Mouse (Mus musculus) kidney, adult 2 months (tissue): Measurements from ENCODE around the gene Colgalt1. TPM values are rescaled to one million over a fixed set of nuclear protein-coding genes. Genes with fewer than 3 reads are reported as not detected.
A peak's percentile ranks its signal among the peaks of the same experiment; 100 is the strongest.

Source experiments
- DNase-seq: peaks from one replicate; pipeline ENCODE4 v3.0.0; 2021
- H3K27ac ChIP-seq: fragments of 200-500 bp; 2 replicates; pipeline ENCODE4 v1.5.1; 2012; ENCODE audit warnings: low read depth, low read length, control low read depth, inconsistent platforms; ENCODE audit not compliant: insufficient read depth
- H3K27me3 ChIP-seq: fragments of 200-500 bp; replicated peaks from 2 replicates; pipeline ENCODE4 v1.6.1; 2012; ENCODE audit warnings: mild to moderate bottlenecking, moderate library complexity, low read length, inconsistent platforms; ENCODE audit not compliant: control insufficient read depth, insufficient read depth
- H3K36me3 ChIP-seq: fragments of 200-500 bp; 2 replicates; pipeline ENCODE4 v1.6.1; 2012; ENCODE audit warnings: mild to moderate bottlenecking, moderate library complexity, low read length, inconsistent platforms; ENCODE audit not compliant: control insufficient read depth, insufficient read depth
- H3K4me1 ChIP-seq: fragments of 200-500 bp; 2 replicates; pipeline ENCODE4 v1.6.1; 2011; ENCODE audit warnings: low read length; ENCODE audit not compliant: control insufficient read depth, insufficient read depth
- H3K4me3 ChIP-seq: fragments of 200-500 bp; 2 replicates; pipeline ENCODE4 v1.5.1; 2011; ENCODE audit warnings: mild to moderate bottlenecking, low read depth, low read length, control low read depth; ENCODE audit not compliant: insufficient read depth
- CTCF ChIP-seq: fragments of 200-500 bp; conservative IDR thresholded peaks from 2 replicates; pipeline ENCODE4 v1.5.1; 2011; ENCODE audit warnings: low read depth, mild to moderate bottlenecking, control low read depth, low read length, moderate library complexity, mixed read lengths; ENCODE audit not compliant: insufficient read depth, insufficient read length
- POLR2A ChIP-seq: fragments of 200-500 bp; IDR thresholded peaks from one replicate; pipeline ENCODE4 v1.6.1; 2011; ENCODE audit warnings: low read depth, low read length, control low read depth
- WGBS: fragments of 180-500 bp; shearing (Covaris S2); methylation state at CpG from one replicate; pipeline ENCODE4 v1.1.7; 2018; 5-methylcytosine and 5-hydroxymethylcytosine counted together
- polyA plus RNA-seq: library from polyadenylated mRNA; depleted of rRNA; stranded (reverse); fragments of >200 nt; gene quantifications from 2 replicates; pipeline ENCODE4 v1.2.3, GENCODE M21; 2012; rRNA removed

Colgalt1 gene
- polyA plus RNA-seq, 1 experiment, result 62.2 TPM

GRCm38 (mm10) chr8:71670621-71671548, 60.1 kb downstream of the Colgalt1 start:
- Histone ChIP-seq H3K27me3 (no peaks in the 10 kb centered on the region), H3K4me1 (peaks cover 4% of the 10 kb centered on the region; the same call in 1 of the 2 replicates), H3K4me3 (peak overlapping the region; percentile 70), H3K27ac (no peak overlapping the region), H3K36me3 (no peaks in the 10 kb centered on the region)
- DNase-seq, result peak; percentile 53
- TF ChIP-seq POLR2A (no peak), CTCF (no peak)
- under 1% methylated on average over 63 of the region's 64 CpGs for WGBS

GRCm38 (mm10) chr8:71671549-71671965, 60.8 kb downstream of the Colgalt1 start, which contains the start of gene Unc13a:
Unc13a (minus strand) TSS chr8:71671757.
- TF ChIP-seq CTCF (no peak), POLR2A (no peak)
- no peaks in the 10 kb centered on the region for H3K27me3 ChIP-seq
- peak within 1 kb of the TSS; percentile 70 for H3K4me3 ChIP-seq
- H3K4me1 ChIP-seq, result peaks cover 5% of the 10 kb centered on the region; the same call in 1 of the 2 replicates
- peak within 1 kb of the TSS; percentile 48; the same call in 1 of the 2 replicates for H3K27ac ChIP-seq
- no peaks in the 10 kb centered on the region for H3K36me3 ChIP-seq
- WGBS, result under 1% methylated on average over 42 of the region's 42 CpGs
- DNase-seq, result peak; percentile 90

DNA sequence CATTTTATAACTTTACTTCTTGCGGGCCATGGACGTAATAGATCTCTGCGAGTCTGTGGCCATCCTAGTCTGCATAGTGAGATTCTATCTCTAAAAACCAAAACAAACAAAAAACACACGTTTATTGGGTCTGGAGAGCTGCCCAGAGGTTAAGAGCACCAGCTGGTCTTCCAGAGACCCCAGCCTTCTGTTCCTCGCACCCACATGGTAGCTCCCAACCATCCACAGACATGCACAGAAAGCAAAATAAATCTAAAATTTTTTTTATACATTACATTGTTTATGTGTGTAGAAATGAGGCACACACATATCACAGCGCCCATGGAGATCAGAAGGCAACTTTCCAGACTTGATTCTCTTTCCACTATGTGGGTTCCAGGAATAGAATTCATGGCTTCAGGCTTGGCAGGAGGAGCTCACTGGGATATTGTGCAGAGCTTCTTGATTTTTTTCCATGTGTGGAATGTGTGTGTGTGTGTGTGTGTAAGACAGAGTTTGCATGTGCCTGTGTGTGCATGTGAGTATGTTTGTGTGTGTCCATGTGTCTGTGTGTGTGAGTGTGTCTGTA, 61.5 kb downstream of the Colgalt1 start:
- 63% methylated on average over 6 of the region's 6 CpGs for WGBS
- H3K27me3 ChIP-seq, result no peaks in the 10 kb centered on the region
- peaks cover 5% of the 10 kb centered on the region; the same call in 1 of the 2 replicates for H3K4me1 ChIP-seq
- peak overlapping the region; percentile 48; the same call in 1 of the 2 replicates for H3K27ac ChIP-seq
- TF ChIP-seq POLR2A, result no peak
- TF ChIP-seq CTCF, result no peak
- no peak overlapping the region for H3K4me3 ChIP-seq
- H3K36me3 ChIP-seq, result no peaks in the 10 kb centered on the region
- no peak for DNase-seq

DNA sequence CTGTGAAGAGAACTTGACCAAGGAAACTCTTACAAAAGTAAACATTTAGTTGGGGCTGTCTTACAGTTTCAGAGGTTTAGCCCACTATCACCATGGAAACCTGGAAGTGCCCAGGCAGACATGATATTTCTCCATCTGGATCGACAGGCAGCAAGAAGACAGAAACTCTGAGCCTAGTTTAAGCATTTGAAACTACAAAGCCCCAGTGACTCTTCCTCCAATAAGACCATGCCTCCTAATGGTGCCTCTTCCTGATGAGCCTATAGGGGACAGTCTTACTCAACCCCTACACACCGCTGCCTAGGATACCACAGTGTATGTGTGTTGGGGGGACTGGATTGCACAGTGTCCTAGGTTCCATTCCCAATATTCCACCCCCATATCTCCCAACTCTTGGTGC, 63.3 kb downstream of the Colgalt1 start:
- 83% methylated on average over 2 of the region's 2 CpGs for WGBS
- no peak for DNase-seq
- Histone ChIP-seq H3K36me3 (no peaks in the 10 kb centered on the region), H3K4me3 (no peak overlapping the region), H3K27me3 (no peaks in the 10 kb centered on the region), H3K4me1 (peaks cover 5% of the 10 kb centered on the region; the same call in 1 of the 2 replicates), H3K27ac (no peak overlapping the region)
- TF ChIP-seq CTCF (no peak), POLR2A (no peak)

Other genes with a start within 250 kb of the Colgalt1 start
- gene Use1, start 244.2 kb upstream of the Colgalt1 start, polyA plus RNA-seq, result 111 and 127 TPM in 2 replicates
- gene Ocel1, start 239.7 kb upstream of the Colgalt1 start, polyA plus RNA-seq, result 12.5 and 14.2 TPM in 2 replicates
- 177 and 264 TPM in 2 replicates for gene Nr2f6, start 229.0 kb upstream of the Colgalt1 start, polyA plus RNA-seq
- 38.5 and 43.4 TPM in 2 replicates for gene Ushbp1, start 215.2 kb upstream of the Colgalt1 start, polyA plus RNA-seq
- 153 and 162 TPM in 2 replicates for gene Babam1, start 214.1 kb upstream of the Colgalt1 start, polyA plus RNA-seq
- 0.28 and 0.79 TPM in 2 replicates for gene Ankle1, start 205.0 kb upstream of the Colgalt1 start, polyA plus RNA-seq
- 29.8 and 38.3 TPM in 2 replicates for gene Abhd8, start 147.3 kb upstream of the Colgalt1 start, polyA plus RNA-seq
- 168 and 186 TPM in 2 replicates for gene Mrpl34, start 146.0 kb upstream of the Colgalt1 start, polyA plus RNA-seq
- gene Dda1, start 141.8 kb upstream of the Colgalt1 start, polyA plus RNA-seq, result 61.5 and 62.6 TPM in 2 replicates
- gene Ano8, start 125.0 kb upstream of the Colgalt1 start, polyA plus RNA-seq, result 12.6 and 15.2 TPM in 2 replicates
- 20.2 and 25.0 TPM in 2 replicates for gene Gtpbp3, start 122.9 kb upstream of the Colgalt1 start, polyA plus RNA-seq
- 502 and 542 TPM in 2 replicates for gene Plvap, start 99.2 kb upstream of the Colgalt1 start, polyA plus RNA-seq
- 0.09 TPM in 1 of 2 replicates, not detected in the other for gene Ccdc194, start 85.3 kb upstream of the Colgalt1 start, polyA plus RNA-seq
- 167 and 184 TPM in 2 replicates for gene Bst2, start 73.5 kb upstream of the Colgalt1 start, polyA plus RNA-seq
- gene Mvb12a, start 68.1 kb upstream of the Colgalt1 start, polyA plus RNA-seq, result 136 and 164 TPM in 2 replicates
- 7.8 and 8.4 TPM in 2 replicates for gene Tmem221, start 52.1 kb upstream of the Colgalt1 start, polyA plus RNA-seq
- 0.14 and 0.19 TPM in 2 replicates for gene Nxnl1, start 44.4 kb upstream of the Colgalt1 start, polyA plus RNA-seq
- 146 and 182 TPM in 2 replicates for gene Slc27a1, start 42.1 kb upstream of the Colgalt1 start, polyA plus RNA-seq
- 134 TPM in 2 replicates for gene Pgls, start 18.8 kb upstream of the Colgalt1 start, polyA plus RNA-seq
- gene Fam129c, start 13.3 kb upstream of the Colgalt1 start, polyA plus RNA-seq, result 1.2 and 2.4 TPM in 2 replicates
- 1.3 and 2.1 TPM in 2 replicates for gene Unc13a, start 60.8 kb downstream of the Colgalt1 start, polyA plus RNA-seq
- 15.1 and 16.5 TPM in 2 replicates for gene Jak3, start 65.3 kb downstream of the Colgalt1 start, polyA plus RNA-seq
- gene Insl3, start 78.2 kb downstream of the Colgalt1 start, polyA plus RNA-seq, result 14.5 and 17.8 TPM in 2 replicates
- gene B3gnt3, start 90.8 kb downstream of the Colgalt1 start, polyA plus RNA-seq, result 5.5 and 5.9 TPM in 2 replicates
- 4.2 and 9.5 TPM in 2 replicates for gene Fcho1, start 114.7 kb downstream of the Colgalt1 start, polyA plus RNA-seq